Mouse (Mus musculus): ENCODE measurements around the gene Gtf2ird1. TPM values are rescaled to one million over a fixed set of nuclear protein-coding genes. Genes with fewer than 3 reads are reported as not detected.
"Not testable (repeated sequence)": the region's sequence is repeated elsewhere in the genome, so short reads cannot be mapped to it uniquely, and the experiment has no call there.

The Gtf2ird1 gene
- 52.0 and 80.0 TPM in 2 replicates for total RNA-seq (2021)
- long read RNA-seq, partial matches to known transcripts: 6 of 33 reads
- long read RNA-seq, other reads (novel, unspliced or antisense): 17 of 33 reads

GRCm38 (mm10) chr5:134456503-134456962, at the start of gene Gtf2ird1:
Gene Gtf2ird1, minus strand, starts transcription at chr5:134456716.
- peak; percentile 76 for DNase-seq

GRCm38 (mm10) chr5:134505810-134506292, 49.3 kb upstream of the Gtf2ird1 start:
- no peak for DNase-seq

GRCm38 (mm10) chr5:134502591-134502990, 46.1 kb upstream of the Gtf2ird1 start:
- no peak for DNase-seq

GRCm38 (mm10) chr5:134501453-134501852, 44.9 kb upstream of the Gtf2ird1 start:
- DNase-seq: no peak

GRCm38 (mm10) chr5:134500681-134501080, 44.2 kb upstream of the Gtf2ird1 start:
- DNase-seq: no peak

- peak; percentile 65 for DNase-seq
Measured at GRCm38 (mm10) chr5:134500062-134500461, 43.5 kb upstream of the Gtf2ird1 start.

- no peak for DNase-seq
Measured at GRCm38 (mm10) chr5:134497026-134497425, 40.5 kb upstream of the Gtf2ird1 start.

- DNase-seq: no peak
Measured at GRCm38 (mm10) chr5:134495796-134496195, 39.3 kb upstream of the Gtf2ird1 start.

GRCm38 (mm10) chr5:134494142-134494541, 37.6 kb upstream of the Gtf2ird1 start:
- DNase-seq: peak; percentile 92

- DNase-seq: no peak
Measured at GRCm38 (mm10) chr5:134492956-134493355, 36.4 kb upstream of the Gtf2ird1 start.

- DNase-seq: peak; percentile 76
Measured at GRCm38 (mm10) chr5:134491712-134492417, 35.3 kb upstream of the Gtf2ird1 start.

- no peak for DNase-seq
Measured at GRCm38 (mm10) chr5:134491206-134491605, 34.7 kb upstream of the Gtf2ird1 start.

- no peak for DNase-seq
Measured at GRCm38 (mm10) chr5:134490465-134490864, 33.9 kb upstream of the Gtf2ird1 start.

- DNase-seq: no peak
Measured at GRCm38 (mm10) chr5:134489583-134489982, 33.1 kb upstream of the Gtf2ird1 start.

- no peak for DNase-seq
Measured at GRCm38 (mm10) chr5:134488596-134488995, 32.1 kb upstream of the Gtf2ird1 start.

- DNase-seq: no peak
Measured at GRCm38 (mm10) chr5:134488042-134488441, 31.5 kb upstream of the Gtf2ird1 start.

GRCm38 (mm10) chr5:134485900-134486665, 29.6 kb upstream of the Gtf2ird1 start:
- DNase-seq: peak; percentile 69

- DNase-seq: no peak
Measured at GRCm38 (mm10) chr5:134485183-134485730, 28.7 kb upstream of the Gtf2ird1 start.

GRCm38 (mm10) chr5:134483291-134483690, 26.8 kb upstream of the Gtf2ird1 start:
- no peak for DNase-seq

GRCm38 (mm10) chr5:134482331-134482730, 25.8 kb upstream of the Gtf2ird1 start:
- no peak for DNase-seq

GRCm38 (mm10) chr5:134478886-134479285, 22.4 kb upstream of the Gtf2ird1 start:
- not testable (repeated sequence) for DNase-seq

GRCm38 (mm10) chr5:134475686-134476085, 19.2 kb upstream of the Gtf2ird1 start:
- not testable (repeated sequence) for DNase-seq

Measured in adrenal gland, postnatal 25 days (tissue).